Mouse (Mus musculus): ENCODE data around the gene Snrpc. TPM values are rescaled to one million over a fixed set of nuclear protein-coding genes. Genes with fewer than 3 reads are reported as not detected.

Snrpc gene
- polyA plus RNA-seq, 1 experiment from 2014 or later, result 216 TPM

- 67% methylated on average over 9 of the region's 9 CpGs for WGBS
These were observed 16.3 kb upstream of the Snrpc start for GRCm38 (mm10) chr17:27821407-27822338.

GRCm38 (mm10) chr17:27823142-27823905 lies 14.6 kb upstream of the Snrpc start:
- Histone ChIP-seq H3K4me1 (replicated peaks) (peaks cover 28% of the 10 kb centered on the region), H3K9me3 (no peaks in the 10 kb centered on the region), H3K36me3 (no peaks in the 10 kb centered on the region), H3K4me2 (no peak overlapping the region), H3K27me3 (no peaks in the 10 kb centered on the region), H3K9ac (no peak overlapping the region), H3K4me3 (no peak overlapping the region), H3K27ac (replicated peaks) (no peak overlapping the region)
- no peak for ATAC-seq (ENCODE audit: low FRiP score, low read depth)
- 80% methylated on average over 9 of the region's 9 CpGs for WGBS

More at GRCm38 (mm10) chr17:27821407-27822338, 16.3 kb upstream of the Snrpc start:
- Histone ChIP-seq H3K4me2 (peak overlapping the region; percentile 61), H3K27me3 (no peaks in the 10 kb centered on the region), H3K27ac (replicated peaks) (peak overlapping the region; percentile 88), H3K9me3 (no peaks in the 10 kb centered on the region), H3K4me1 (replicated peaks) (peaks cover 35% of the 10 kb centered on the region), H3K4me3 (peak overlapping the region; percentile 58; the same call in 1 of the 2 replicates), H3K9ac (peak overlapping the region; percentile 62; the same call in 1 of the 2 replicates), H3K36me3 (no peaks in the 10 kb centered on the region)
- ATAC-seq (ENCODE audit: low FRiP score, low read depth), result no peak

DNA sequence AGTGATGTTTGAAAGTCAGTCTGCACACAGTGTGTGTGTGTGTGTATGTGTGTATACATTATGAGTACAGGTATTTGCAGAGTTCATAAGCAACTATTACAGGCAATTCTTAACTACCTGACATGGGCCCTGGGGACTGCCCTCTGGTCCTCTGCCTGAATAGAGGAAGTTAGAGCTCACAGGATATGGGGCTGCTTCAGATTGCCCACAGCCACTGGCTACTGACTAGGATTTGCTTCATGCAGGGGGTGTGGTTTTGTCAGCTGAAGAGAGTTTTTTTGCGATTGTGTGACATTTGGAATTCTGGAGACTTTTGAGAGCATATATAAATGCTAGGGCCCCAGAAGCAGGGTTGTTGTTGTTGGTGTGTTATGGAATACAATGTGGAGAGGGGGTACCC lies 13.0 kb upstream of the Snrpc start:
- Histone ChIP-seq H3K9ac (no peak overlapping the region), H3K4me1 (replicated peaks) (peaks cover 12% of the 10 kb centered on the region), H3K4me3 (no peak overlapping the region), H3K9me3 (no peaks in the 10 kb centered on the region), H3K4me2 (no peak overlapping the region), H3K27ac (replicated peaks) (no peak overlapping the region), H3K36me3 (no peaks in the 10 kb centered on the region), H3K27me3 (no peaks in the 10 kb centered on the region)
- no peak for ATAC-seq (ENCODE audit: low FRiP score, low read depth)
- 77% methylated on average over 1 of the region's 1 CpGs for WGBS

GRCm38 (mm10) chr17:27825539-27825938 lies 12.4 kb upstream of the Snrpc start:
- Histone ChIP-seq H3K4me1 (replicated peaks) (peaks cover 12% of the 10 kb centered on the region), H3K4me3 (peak overlapping the region; percentile 19; the same call in 1 of the 2 replicates), H3K4me2 (peak overlapping the region; percentile 51), H3K36me3 (no peaks in the 10 kb centered on the region), H3K27ac (replicated peaks) (no peak overlapping the region), H3K27me3 (no peaks in the 10 kb centered on the region), H3K9ac (no peak overlapping the region), H3K9me3 (no peaks in the 10 kb centered on the region)
- 44% methylated on average over 3 of the region's 3 CpGs for WGBS
- ATAC-seq (ENCODE audit: low FRiP score, low read depth), result no peak

- peak overlapping the region; percentile 19 for H3K4me3 ChIP-seq
- no peaks in the 10 kb centered on the region for H3K27me3 ChIP-seq
- no peaks in the 10 kb centered on the region for H3K9me3 ChIP-seq
- 5% methylated on average over 22 of the region's 22 CpGs for WGBS
- peaks cover 9% of the 10 kb centered on the region for H3K4me1 ChIP-seq (replicated peaks)
- ATAC-seq (ENCODE audit: low FRiP score, low read depth), result 0 out of 2 replicates have a peak, but pooled peaks have one; percentile 35
- peak overlapping the region; percentile 7 for H3K27ac ChIP-seq (replicated peaks)
- H3K9ac ChIP-seq, result peak overlapping the region; percentile 4; the same call in 1 of the 2 replicates
- peak overlapping the region; percentile 51 for H3K4me2 ChIP-seq
- no peaks in the 10 kb centered on the region for H3K36me3 ChIP-seq
These were observed 11.7 kb upstream of the Snrpc start for GRCm38 (mm10) chr17:27825984-27826905.

DNA sequence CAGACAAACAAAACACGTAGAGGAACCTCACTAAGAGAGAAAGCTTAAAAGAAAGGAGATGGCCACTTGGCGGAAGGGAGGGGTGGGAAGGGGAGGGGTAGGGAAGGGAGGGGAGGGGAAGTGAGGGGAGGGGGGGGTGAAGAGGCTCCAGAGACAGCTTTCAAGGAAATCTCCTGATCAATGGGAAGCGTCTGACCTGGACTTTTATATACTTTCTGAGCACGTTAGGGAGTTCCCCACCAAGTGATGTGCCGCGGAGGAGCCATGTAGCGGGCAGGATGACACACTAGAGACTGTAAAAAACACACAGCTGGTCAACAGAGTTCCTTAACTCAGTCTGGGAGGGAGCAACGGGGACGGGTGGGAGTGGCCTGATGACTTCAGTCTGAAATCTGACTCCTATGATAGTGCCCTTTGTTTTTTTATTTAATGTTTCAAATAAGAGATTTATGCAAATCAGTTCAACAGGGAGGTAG lies 11.0 kb upstream of the Snrpc start:
- ATAC-seq (ENCODE audit: low FRiP score, low read depth), result no peak
- Histone ChIP-seq H3K9me3 (no peaks in the 10 kb centered on the region), H3K36me3 (no peaks in the 10 kb centered on the region), H3K4me2 (peak overlapping the region; percentile 51), H3K9ac (no peak overlapping the region), H3K4me3 (peak overlapping the region; percentile 19; the same call in 1 of the 2 replicates), H3K27me3 (no peaks in the 10 kb centered on the region), H3K4me1 (replicated peaks) (0 out of 2 replicates have a peak, but pooled peaks cover 7% of the 10 kb centered on the region), H3K27ac (replicated peaks) (no peak overlapping the region)
- WGBS, result under 1% methylated on average over 8 of the region's 9 CpGs

DNA sequence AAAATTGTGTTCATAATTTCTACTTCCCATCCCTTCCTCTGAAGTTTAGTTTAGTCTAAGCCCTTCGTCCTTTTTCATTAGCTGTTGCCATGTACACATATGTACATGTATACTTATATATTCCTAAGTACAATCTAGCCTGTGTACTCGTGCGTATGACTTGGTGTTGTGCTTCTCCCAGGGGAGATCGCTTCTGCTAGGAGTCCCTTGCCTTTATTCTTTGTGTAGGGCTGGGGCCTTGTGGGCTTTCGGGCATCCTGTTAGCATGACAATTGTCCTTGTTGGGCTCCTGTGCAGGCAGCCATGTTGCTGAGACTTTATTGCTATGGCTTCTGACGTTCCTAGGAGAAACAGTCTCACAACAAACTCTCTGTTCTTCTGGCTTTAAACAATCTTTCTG lies 10.4 kb upstream of the Snrpc start:
- no peaks in the 10 kb centered on the region for H3K27me3 ChIP-seq
- H3K27ac ChIP-seq (replicated peaks), result no peak overlapping the region

DNA sequence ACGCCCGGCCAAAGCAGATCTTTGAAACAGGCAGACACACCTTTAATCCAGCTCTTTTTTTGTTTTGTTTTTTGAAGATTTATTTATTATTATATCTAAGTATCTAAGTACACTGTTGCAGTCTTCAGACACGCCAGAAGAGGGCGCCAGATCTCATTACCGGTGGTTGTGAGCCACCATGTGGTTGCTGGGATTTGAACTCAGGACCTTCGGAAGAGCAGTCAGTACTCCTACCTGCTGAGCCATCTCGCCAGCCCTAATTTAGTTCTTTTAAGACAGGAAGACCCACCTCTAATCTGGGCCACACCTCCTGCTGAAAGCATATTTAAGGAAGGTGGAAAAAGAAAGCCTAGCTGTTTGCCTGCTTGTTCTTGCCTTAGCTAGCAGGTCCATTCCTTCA lies 7.5 kb upstream of the Snrpc start:
- 44% methylated on average over 7 of the region's 7 CpGs for WGBS

More for the DNA sequence above, 10.4 kb upstream of the Snrpc start:
- Histone ChIP-seq H3K4me2 (peak overlapping the region; percentile 51; the same call in 1 of the 2 replicates), H3K4me1 (replicated peaks) (0 out of 2 replicates have a peak, but pooled peaks cover 7% of the 10 kb centered on the region), H3K9me3 (no peaks in the 10 kb centered on the region), H3K4me3 (no peak overlapping the region), H3K36me3 (no peaks in the 10 kb centered on the region), H3K9ac (no peak overlapping the region)
- WGBS, result 10% methylated on average over 6 of the region's 6 CpGs
- no peak for ATAC-seq (ENCODE audit: low FRiP score, low read depth)

DNA sequence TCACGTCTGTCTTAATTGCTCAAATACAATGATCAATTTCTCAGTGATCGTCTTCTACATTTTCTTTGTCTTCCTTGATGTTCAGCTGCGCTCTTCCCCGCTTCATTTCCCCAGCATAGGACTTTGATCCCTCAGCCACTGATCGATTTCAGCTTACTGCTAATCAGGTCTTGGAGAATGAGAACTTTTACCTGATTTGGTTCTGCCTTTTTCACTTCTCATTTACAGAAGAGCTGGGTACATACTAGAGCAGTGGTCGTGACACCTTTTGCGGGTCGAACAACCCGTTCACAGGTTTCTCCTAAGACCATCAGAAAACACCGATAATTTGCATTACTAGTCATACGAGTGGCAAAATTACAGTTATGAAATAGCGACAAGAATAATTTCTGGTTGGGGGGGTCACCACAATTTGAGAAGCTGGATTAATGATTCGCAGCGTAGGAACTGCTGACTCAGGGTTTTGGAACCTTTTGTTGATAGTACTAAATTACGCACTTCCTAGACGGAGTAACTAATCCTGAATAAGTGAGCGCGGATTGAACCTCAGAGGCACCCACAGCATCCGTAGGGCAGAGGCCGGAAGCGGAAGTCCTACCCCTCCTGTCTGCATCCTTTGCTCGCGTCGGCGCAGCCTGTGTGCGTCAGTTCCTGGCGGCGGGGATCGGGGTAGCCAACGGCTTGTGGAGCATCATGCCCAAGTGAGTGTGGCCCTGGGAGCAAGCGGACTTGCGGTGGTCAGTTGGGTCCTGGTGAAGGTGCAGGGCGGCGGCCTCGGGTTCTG lies 1.7 kb downstream of the Snrpc start:
- 2% methylated on average over 35 of the region's 35 CpGs for whole genome bisulfite sequencing
- peak; percentile 97 for ATAC-seq (ENCODE audit: low FRiP score, low read depth)

More for the DNA sequence above, 7.5 kb upstream of the Snrpc start:
- Histone ChIP-seq H3K4me1 (replicated peaks) (0 out of 2 replicates have a peak, but pooled peaks cover 7% of the 10 kb centered on the region), H3K27ac (replicated peaks) (no peak overlapping the region), H3K27me3 (0 out of 2 replicates have a peak, but pooled peaks cover 7% of the 10 kb centered on the region), H3K36me3 (no peaks in the 10 kb centered on the region), H3K4me2 (no peak overlapping the region), H3K9ac (no peak overlapping the region), H3K9me3 (no peaks in the 10 kb centered on the region), H3K4me3 (no peak overlapping the region)
- no peak for ATAC-seq (ENCODE audit: low FRiP score, low read depth)

DNA sequence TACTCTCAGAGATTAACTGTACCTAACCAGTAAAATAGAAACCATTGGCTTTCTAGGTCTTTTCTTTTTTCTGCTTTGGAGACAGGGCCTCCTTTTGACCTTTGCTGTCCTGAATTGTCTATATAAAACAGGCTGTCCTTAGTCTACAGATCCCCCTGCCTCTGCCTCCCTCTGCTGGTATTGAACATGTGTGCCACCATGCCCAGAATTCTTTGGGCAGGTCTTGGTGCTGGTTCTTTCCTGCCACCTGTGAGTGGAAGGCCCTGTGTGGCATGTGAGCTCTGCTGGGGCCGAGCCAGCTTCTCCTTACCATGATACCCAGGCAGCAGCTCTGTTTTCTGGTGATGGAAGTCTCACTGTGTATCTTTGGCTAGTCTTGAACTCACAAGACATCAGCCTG lies 10.4 kb downstream of the Snrpc start:
- 100% methylated on average over 1 of the region's 1 CpGs for WGBS
- H3K9ac ChIP-seq, result no peak overlapping the region
- H3K36me3 ChIP-seq, result peaks cover 79% of the 10 kb centered on the region
- no peak overlapping the region for H3K4me2 ChIP-seq
- no peak overlapping the region for H3K27ac ChIP-seq (replicated peaks)
- H3K4me1 ChIP-seq (replicated peaks), result no peaks in the 10 kb centered on the region
- H3K27me3 ChIP-seq, result no peaks in the 10 kb centered on the region
- ATAC-seq (ENCODE audit: low FRiP score, low read depth), result no peak
- H3K9me3 ChIP-seq, result no peaks in the 10 kb centered on the region
- H3K4me3 ChIP-seq, result no peak overlapping the region

More for the DNA sequence above, 1.7 kb downstream of the Snrpc start:
- H3K9me3 ChIP-seq, result no peaks in the 10 kb centered on the region
- H3K9ac ChIP-seq, result peak overlapping the region; percentile 94
- peaks cover 22% of the 10 kb centered on the region for H3K36me3 ChIP-seq
- H3K4me1 ChIP-seq (replicated peaks), result peaks cover 10% of the 10 kb centered on the region
- peak overlapping the region; percentile 94 for H3K4me3 ChIP-seq
- peaks cover 10% of the 10 kb centered on the region; the same call in 1 of the 2 replicates for H3K27me3 ChIP-seq
- H3K27ac ChIP-seq (replicated peaks), result peak overlapping the region; percentile 74
- peak overlapping the region; percentile 65 for H3K4me2 ChIP-seq

All from hindbrain, embryonic 15.5 days (tissue).